Mouse (Mus musculus): ENCODE results near the gene Etfb.

Gene Etfb

GRCm38 (mm10) chr7:43495343-43496021 is 51.6 kb downstream of the Etfb start:
- no peak for DNase-seq (ENCODE audit: low read depth, low spot score)
